Comparison of ENCODE assay signal across 17 mouse cellular contexts in genomic region chr11:19608523-19608922, GRCm38 (mm10).
"Had no signal": no experiment of that assay in that cellular context is flagged by ENCODE, and none has a peak within 500 bp of the region (broad histone marks: within the 10 kb centered on the region; RNA-seq: fewer than 3 reads in every experiment).

No protein-coding gene starts in this region.

- H3K4me3 ChIP-seq: lung, embryonic 15.5 days; megakaryocyte, embryonic 14.5 days; midbrain, embryonic 13.5 days; midbrain, embryonic 15.5 days; neural tube, embryonic 12.5 days; stomach, embryonic 15.5 days had no signal

- H3K9me3 ChIP-seq: lung, embryonic 15.5 days; midbrain, embryonic 13.5 days; midbrain, embryonic 15.5 days; neural tube, embryonic 12.5 days; stomach, embryonic 15.5 days had no signal

- H3K36me3 ChIP-seq: lung, embryonic 15.5 days; midbrain, embryonic 13.5 days; midbrain, embryonic 15.5 days; neural tube, embryonic 12.5 days; stomach, embryonic 15.5 days had no signal

- ATAC-seq: lung, postnatal 0 days; midbrain, embryonic 13.5 days; midbrain, embryonic 15.5 days had no signal

- H3K27ac ChIP-seq: lung, embryonic 15.5 days; macrophage; midbrain, embryonic 13.5 days; midbrain, embryonic 15.5 days; neural tube, embryonic 12.5 days; stomach, embryonic 15.5 days; stomach, postnatal 0 days had no signal

- H3K27me3 ChIP-seq: lung, embryonic 15.5 days; megakaryocyte, embryonic 14.5 days; midbrain, embryonic 13.5 days; midbrain, embryonic 15.5 days; neural tube, embryonic 12.5 days; stomach, embryonic 15.5 days had no signal

- H3K4me1 ChIP-seq: megakaryocyte, embryonic 14.5 days; midbrain, embryonic 15.5 days; neural tube, embryonic 12.5 days; stomach, embryonic 15.5 days had no signal

- DNase-seq: lung, adult 2 months; lung, postnatal 14 days; lung, postnatal 36 days; right cerebral cortex, postnatal 14 days; thymus, adult 2 months; thymus, postnatal 25 days; thymus, postnatal 4 days had no signal

- H3K4me2 ChIP-seq: lung, embryonic 15.5 days; midbrain, embryonic 11.5 days; midbrain, embryonic 13.5 days; midbrain, embryonic 15.5 days; neural tube, embryonic 12.5 days; stomach, embryonic 15.5 days had no signal

- H3K9ac ChIP-seq: lung, embryonic 15.5 days; midbrain, embryonic 13.5 days; midbrain, embryonic 15.5 days; neural tube, embryonic 12.5 days; stomach, embryonic 15.5 days had no signal
